Mouse (Mus musculus) neural tube, embryonic 12.5 days (tissue): ENCODE measurements at regions not wholly inside any gene's neighbourhood (a gene's known extent, or its start where the extent isn't known, plus 50 kb on each side); places are given as distances from the start of the nearest gene placed in this dataset.

Experiments
- ATAC-seq: fragments of 200-750 bp; cut with Nextera tagmentation; 2 replicates; pipeline ENCODE4 v1.8.0; 2017; ENCODE audit warnings: low read depth, mild to moderate bottlenecking, moderate TSS enrichment, moderate library complexity; ENCODE audit not compliant: low FRiP score
- H3K27ac ChIP-seq: fragments of 300-500 bp; sonication (generic); 2 replicates; pipeline ENCODE4 v1.5.1; 2016
- H3K27me3 ChIP-seq: fragments of 300-500 bp; sonication (generic); replicated peaks from 2 replicates; pipeline ENCODE4 v1.6.1; 2016; ENCODE audit warnings: mild to moderate bottlenecking
- H3K36me3 ChIP-seq: fragments of 300-500 bp; sonication (generic); 2 replicates; pipeline ENCODE4 v1.6.1; 2016; ENCODE audit warnings: mild to moderate bottlenecking
- H3K4me1 ChIP-seq: fragments of 300-500 bp; sonication (generic); 2 replicates; pipeline ENCODE4 v1.6.1; 2016
- H3K4me2 ChIP-seq: fragments of 300-500 bp; sonication (generic); replicated peaks from 2 replicates; pipeline ENCODE4 v1.6.1; 2016; ENCODE audit warnings: mild to moderate bottlenecking
- H3K4me3 ChIP-seq: fragments of 300-500 bp; sonication (generic); 2 replicates; pipeline ENCODE4 v1.5.1; 2016
- H3K9ac ChIP-seq: fragments of 300-500 bp; sonication (generic); 2 replicates; pipeline ENCODE4 v1.6.1; 2016; ENCODE audit warnings: mild to moderate bottlenecking
- H3K9me3 ChIP-seq: fragments of 300-500 bp; sonication (generic); 2 replicates; pipeline ENCODE4 v1.6.1; 2016; ENCODE audit warnings: mild to moderate bottlenecking
- WGBS: fragments of 180-500 bp; shearing (Covaris S2); methylation state at CpG from one replicate; pipeline ENCODE4 v1.1.7; 2016; 5-methylcytosine and 5-hydroxymethylcytosine counted together

GRCm38 (mm10) chr14:106190721-106191120, 84.7 kb downstream of the Trim52 start:
- Histone ChIP-seq H3K27ac (no peak overlapping the region), H3K4me2 (no peak overlapping the region), H3K36me3 (no peaks in the 10 kb centered on the region), H3K9me3 (no peaks in the 10 kb centered on the region), H3K4me3 (no peak overlapping the region), H3K9ac (no peak overlapping the region), H3K4me1 (no peaks in the 10 kb centered on the region), H3K27me3 (no peaks in the 10 kb centered on the region)
- 60% methylated on average over 4 of the region's 4 CpGs for WGBS
- no peak for ATAC-seq

- H3K9me3 ChIP-seq, result no peaks in the 10 kb centered on the region
- H3K36me3 ChIP-seq, result no peaks in the 10 kb centered on the region
- no peak for ATAC-seq
- H3K4me3 ChIP-seq, result no peak overlapping the region
- H3K4me2 ChIP-seq, result no peak overlapping the region
- no peak overlapping the region for H3K9ac ChIP-seq
- H3K4me1 ChIP-seq, result no peaks in the 10 kb centered on the region
- 88% methylated on average over 2 of the region's 2 CpGs for WGBS
- no peak overlapping the region for H3K27ac ChIP-seq
- no peaks in the 10 kb centered on the region for H3K27me3 ChIP-seq
Observed at GRCm38 (mm10) chr14:106193583-106193982, 87.6 kb downstream of the Trim52 start.

- no peak overlapping the region for H3K27ac ChIP-seq
- no peaks in the 10 kb centered on the region for H3K36me3 ChIP-seq
- no peaks in the 10 kb centered on the region for H3K27me3 ChIP-seq
- H3K9ac ChIP-seq, result no peak overlapping the region
- H3K4me2 ChIP-seq, result no peak overlapping the region
- H3K9me3 ChIP-seq, result no peaks in the 10 kb centered on the region
- no peak for ATAC-seq
- no peak overlapping the region for H3K4me3 ChIP-seq
- H3K4me1 ChIP-seq, result no peaks in the 10 kb centered on the region
- WGBS, result 88% methylated on average over 1 of the region's 1 CpGs
Observed at GRCm38 (mm10) chr14:106194104-106194503, 88.1 kb downstream of the Trim52 start.

- ATAC-seq, result no peak
- WGBS, result 78% methylated on average over 1 of the region's 1 CpGs
- no peak overlapping the region for H3K4me3 ChIP-seq
- H3K27me3 ChIP-seq, result no peaks in the 10 kb centered on the region
- H3K9ac ChIP-seq, result no peak overlapping the region
- no peak overlapping the region for H3K4me2 ChIP-seq
- no peaks in the 10 kb centered on the region for H3K4me1 ChIP-seq
- H3K36me3 ChIP-seq, result no peaks in the 10 kb centered on the region
- no peaks in the 10 kb centered on the region for H3K9me3 ChIP-seq
- H3K27ac ChIP-seq, result no peak overlapping the region
Observed at GRCm38 (mm10) chr14:106197826-106198225, 91.8 kb downstream of the Trim52 start.

GRCm38 (mm10) chr14:106199109-106199508, 93.1 kb downstream of the Trim52 start:
- Histone ChIP-seq H3K27me3 (no peaks in the 10 kb centered on the region), H3K4me2 (no peak overlapping the region), H3K4me3 (no peak overlapping the region), H3K36me3 (no peaks in the 10 kb centered on the region), H3K9ac (no peak overlapping the region), H3K27ac (no peak overlapping the region), H3K4me1 (no peaks in the 10 kb centered on the region), H3K9me3 (no peaks in the 10 kb centered on the region)
- WGBS, result 90% methylated on average over 2 of the region's 2 CpGs
- no peak for ATAC-seq

- WGBS, result 76% methylated on average over 1 of the region's 1 CpGs
- H3K9ac ChIP-seq, result no peak overlapping the region
- H3K36me3 ChIP-seq, result no peaks in the 10 kb centered on the region
- H3K4me1 ChIP-seq, result no peaks in the 10 kb centered on the region
- H3K9me3 ChIP-seq, result no peaks in the 10 kb centered on the region
- H3K27ac ChIP-seq, result no peak overlapping the region
- H3K4me2 ChIP-seq, result no peak overlapping the region
- no peak overlapping the region for H3K4me3 ChIP-seq
- ATAC-seq, result no peak
- no peaks in the 10 kb centered on the region for H3K27me3 ChIP-seq
Observed at GRCm38 (mm10) chr14:106199536-106200319, 93.7 kb downstream of the Trim52 start.

GRCm38 (mm10) chr14:106211062-106211461, 105.1 kb downstream of the Trim52 start:
- WGBS, result 74% methylated on average over 2 of the region's 2 CpGs
- Histone ChIP-seq H3K27me3 (no peaks in the 10 kb centered on the region), H3K9ac (no peak overlapping the region)

GRCm38 (mm10) chr14:106217681-106218080, 111.7 kb downstream of the Trim52 start:
- no peak for ATAC-seq
- no peak overlapping the region for H3K4me2 ChIP-seq
- WGBS, result 90% methylated on average over 3 of the region's 3 CpGs

More at GRCm38 (mm10) chr14:106211062-106211461, 105.1 kb downstream of the Trim52 start:
- H3K4me3 ChIP-seq, result no peak overlapping the region
- ATAC-seq, result no peak
- no peaks in the 10 kb centered on the region for H3K4me1 ChIP-seq
- no peak overlapping the region for H3K4me2 ChIP-seq
- H3K27ac ChIP-seq, result no peak overlapping the region
- no peaks in the 10 kb centered on the region for H3K36me3 ChIP-seq
- no peaks in the 10 kb centered on the region for H3K9me3 ChIP-seq

GRCm38 (mm10) chr14:106219293-106219797, 113.3 kb downstream of the Trim52 start:
- WGBS, result 88% methylated on average over 5 of the region's 5 CpGs
- no peak for ATAC-seq
- H3K4me3 ChIP-seq, result no peak overlapping the region

More at GRCm38 (mm10) chr14:106217681-106218080, 111.7 kb downstream of the Trim52 start:
- H3K4me1 ChIP-seq, result no peaks in the 10 kb centered on the region
- no peaks in the 10 kb centered on the region for H3K27me3 ChIP-seq
- H3K9me3 ChIP-seq, result no peaks in the 10 kb centered on the region
- H3K9ac ChIP-seq, result no peak overlapping the region
- no peak overlapping the region for H3K27ac ChIP-seq
- H3K4me3 ChIP-seq, result no peak overlapping the region
- H3K36me3 ChIP-seq, result no peaks in the 10 kb centered on the region

GRCm38 (mm10) chr14:106225401-106225800, 119.4 kb downstream of the Trim52 start:
- Histone ChIP-seq H3K27me3 (no peaks in the 10 kb centered on the region), H3K36me3 (no peaks in the 10 kb centered on the region), H3K4me1 (no peaks in the 10 kb centered on the region), H3K4me2 (no peak overlapping the region), H3K9me3 (no peaks in the 10 kb centered on the region), H3K9ac (no peak overlapping the region), H3K27ac (no peak overlapping the region), H3K4me3 (no peak overlapping the region)
- 82% methylated on average over 1 of the region's 1 CpGs for WGBS
- no peak for ATAC-seq

More at GRCm38 (mm10) chr14:106219293-106219797, 113.3 kb downstream of the Trim52 start:
- Histone ChIP-seq H3K9ac (no peak overlapping the region), H3K9me3 (no peaks in the 10 kb centered on the region), H3K27me3 (no peaks in the 10 kb centered on the region), H3K27ac (no peak overlapping the region), H3K4me2 (no peak overlapping the region), H3K4me1 (no peaks in the 10 kb centered on the region), H3K36me3 (no peaks in the 10 kb centered on the region)

- H3K27me3 ChIP-seq, result no peaks in the 10 kb centered on the region
- no peak overlapping the region for H3K4me3 ChIP-seq
- no peak overlapping the region for H3K27ac ChIP-seq
- no peaks in the 10 kb centered on the region for H3K4me1 ChIP-seq
- H3K9ac ChIP-seq, result no peak overlapping the region
- H3K36me3 ChIP-seq, result no peaks in the 10 kb centered on the region
- no peak overlapping the region for H3K4me2 ChIP-seq
- ATAC-seq, result no peak
- no peaks in the 10 kb centered on the region for H3K9me3 ChIP-seq
- WGBS, result 95% methylated on average over 5 of the region's 5 CpGs
Observed at GRCm38 (mm10) chr14:106241721-106242405, 135.9 kb downstream of the Trim52 start.

- 67% methylated on average over 4 of the region's 4 CpGs for WGBS
- Histone ChIP-seq H3K9me3 (no peaks in the 10 kb centered on the region), H3K4me2 (no peak overlapping the region), H3K9ac (no peak overlapping the region), H3K36me3 (no peaks in the 10 kb centered on the region), H3K27me3 (no peaks in the 10 kb centered on the region), H3K27ac (no peak overlapping the region), H3K4me3 (no peak overlapping the region), H3K4me1 (no peaks in the 10 kb centered on the region)
- ATAC-seq, result no peak
Observed at GRCm38 (mm10) chr14:106259396-106260108, 153.6 kb downstream of the Trim52 start.
